Mouse (Mus musculus) forebrain, embryonic 16.5 days (tissue): ENCODE data around the gene Mtap. TPM values are rescaled to one million over a fixed set of nuclear protein-coding genes. Genes with fewer than 3 reads are reported as not detected.

ENCODE experiments used
- ATAC-seq: fragments of 200-750 bp; cut with Nextera tagmentation; 2 replicates; pipeline ENCODE4 v1.8.0; 2017; ENCODE audit warnings: mild to moderate bottlenecking, moderate library complexity
- H3K27ac ChIP-seq: fragments of 300-500 bp; sonication (generic); 2 replicates; pipeline ENCODE4 v1.5.1; 2014; ENCODE audit warnings: low read length, control low read depth
- H3K27me3 ChIP-seq: fragments of 300-500 bp; sonication (generic); replicated peaks from 2 replicates; pipeline ENCODE4 v1.6.1; 2014; ENCODE audit warnings: low read length; ENCODE audit not compliant: control insufficient read depth, insufficient read depth
- H3K36me3 ChIP-seq: fragments of 300-500 bp; sonication (generic); 2 replicates; pipeline ENCODE4 v1.6.1; 2014; ENCODE audit not compliant: control insufficient read depth, insufficient read depth
- H3K4me1 ChIP-seq: fragments of 300-500 bp; sonication (generic); replicated peaks from 2 replicates; pipeline ENCODE4 v1.6.1; 2014; ENCODE audit warnings: low read length; ENCODE audit not compliant: control insufficient read depth, insufficient read depth
- H3K4me2 ChIP-seq: fragments of 300-500 bp; sonication (generic); 2 replicates; pipeline ENCODE4 v1.6.1; 2014; ENCODE audit warnings: mild to moderate bottlenecking, low read length, control low read depth
- H3K4me3 ChIP-seq: fragments of 300-500 bp; sonication (generic); replicated peaks from 2 replicates; pipeline ENCODE4 v1.5.1; 2014; ENCODE audit warnings: mild to moderate bottlenecking, low read length, control low read depth
- H3K9ac ChIP-seq: fragments of 300-500 bp; sonication (generic); replicated peaks from 2 replicates; pipeline ENCODE4 v1.6.1; 2014; ENCODE audit warnings: low read depth, low read length, control low read depth
- H3K9me3 ChIP-seq: fragments of 300-500 bp; sonication (generic); 2 replicates; pipeline ENCODE4 v1.6.1; 2016; ENCODE audit warnings: low read length; ENCODE audit not compliant: control insufficient read depth
- WGBS: fragments of 180-500 bp; shearing (Covaris S2); extraction: QIAGEN DNeasy Blood & Tissue Kit; methylation state at CpG from one replicate; pipeline ENCODE4 v1.1.7; 2014; 5-methylcytosine and 5-hydroxymethylcytosine counted together
- polyA plus RNA-seq: library from polyadenylated mRNA; unstranded; fragments of >200 nt; fragmentation: Nextera tagmentation; extraction: Ambion mirVana; gene quantifications from 2 replicates; pipeline ENCODE4 v1.2.1, GENCODE M21; 2015

Gene Mtap
- polyA plus RNA-seq, 1 experiment from 2014 or later, result 24.8 TPM

DNA sequence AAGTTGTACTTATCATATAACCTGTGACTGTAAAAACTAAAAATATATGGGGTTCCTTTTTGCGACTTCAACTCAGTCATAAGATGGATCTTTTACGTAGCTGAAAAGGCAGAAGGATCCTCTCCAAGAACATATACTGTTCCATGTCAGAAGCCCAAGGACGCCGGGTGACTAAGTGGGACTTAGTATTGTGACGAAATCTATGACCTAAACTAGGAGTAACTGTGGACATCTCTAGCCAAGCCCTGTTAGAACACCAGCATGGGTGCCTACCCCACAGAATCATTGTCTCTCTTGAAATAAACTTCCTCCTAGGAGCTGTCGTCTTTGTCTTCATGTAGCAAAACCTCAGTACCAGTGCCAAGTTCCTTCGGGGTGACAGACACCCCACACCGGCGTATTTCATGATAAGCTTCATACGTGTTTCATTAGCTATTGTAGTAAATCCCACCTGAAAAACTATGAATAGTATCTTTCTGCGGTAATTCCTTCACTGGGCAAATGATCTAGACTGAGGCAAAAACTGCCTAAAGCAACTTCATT is 24.7 kb upstream of the Mtap start:
- no peak overlapping the region for H3K4me3 ChIP-seq
- H3K9ac ChIP-seq, result no peak overlapping the region
- no peak overlapping the region for H3K4me2 ChIP-seq
- no peak for ATAC-seq
- H3K27ac ChIP-seq, result no peak overlapping the region
- no peaks in the 10 kb centered on the region for H3K4me1 ChIP-seq
- no peaks in the 10 kb centered on the region for H3K36me3 ChIP-seq
- 82% methylated on average over 11 of the region's 11 CpGs for WGBS
- no peaks in the 10 kb centered on the region for H3K27me3 ChIP-seq
- no peaks in the 10 kb centered on the region for H3K9me3 ChIP-seq

DNA sequence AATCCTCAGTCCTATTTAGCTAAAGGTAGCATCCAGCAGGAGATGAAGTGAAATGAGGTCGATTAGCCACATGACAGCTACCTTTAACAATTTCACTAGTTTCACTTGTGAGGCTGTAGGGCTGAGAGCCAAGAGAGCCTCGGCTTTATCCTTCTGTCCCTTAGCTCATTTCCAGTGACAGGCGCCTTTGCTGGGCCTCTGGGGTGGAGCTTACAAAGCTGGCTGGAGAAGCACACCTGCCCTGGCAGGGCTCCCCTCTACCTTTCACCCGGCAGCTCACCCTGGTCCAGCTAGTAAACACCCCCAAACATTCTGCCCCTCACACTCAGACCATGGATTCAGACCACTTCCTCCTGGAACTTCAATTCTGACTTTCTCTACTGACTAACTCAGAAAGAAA is 24.1 kb upstream of the Mtap start:
- 33% methylated on average over 4 of the region's 4 CpGs for WGBS
- no peak overlapping the region for H3K4me2 ChIP-seq
- no peak overlapping the region for H3K4me3 ChIP-seq
- H3K36me3 ChIP-seq, result no peaks in the 10 kb centered on the region
- H3K9me3 ChIP-seq, result no peaks in the 10 kb centered on the region
- H3K4me1 ChIP-seq, result no peaks in the 10 kb centered on the region
- no peak for ATAC-seq
- H3K27me3 ChIP-seq, result no peaks in the 10 kb centered on the region
- no peak overlapping the region for H3K27ac ChIP-seq
- no peak overlapping the region for H3K9ac ChIP-seq

DNA sequence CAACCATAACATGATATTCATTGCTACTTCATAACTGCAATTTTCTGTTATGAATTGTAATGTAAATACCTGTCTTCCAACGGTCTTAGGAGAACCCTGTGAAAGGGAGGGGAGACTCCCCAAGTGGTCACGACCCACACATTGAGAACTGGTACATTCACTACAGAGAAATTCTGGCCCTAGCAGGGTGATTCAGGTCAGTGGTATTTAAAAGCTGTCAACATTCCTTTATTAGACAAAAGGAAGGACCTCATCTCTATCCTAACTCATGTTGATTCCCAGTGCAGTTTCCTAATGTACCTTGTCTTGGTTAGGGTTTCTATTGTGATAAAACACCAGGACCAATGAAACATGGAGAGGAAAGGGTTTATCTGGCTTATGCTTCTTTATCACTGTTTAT is 20.9 kb upstream of the Mtap start:
- no peak overlapping the region for H3K4me2 ChIP-seq
- WGBS, result 85% methylated on average over 2 of the region's 2 CpGs
- ATAC-seq, result no peak

DNA sequence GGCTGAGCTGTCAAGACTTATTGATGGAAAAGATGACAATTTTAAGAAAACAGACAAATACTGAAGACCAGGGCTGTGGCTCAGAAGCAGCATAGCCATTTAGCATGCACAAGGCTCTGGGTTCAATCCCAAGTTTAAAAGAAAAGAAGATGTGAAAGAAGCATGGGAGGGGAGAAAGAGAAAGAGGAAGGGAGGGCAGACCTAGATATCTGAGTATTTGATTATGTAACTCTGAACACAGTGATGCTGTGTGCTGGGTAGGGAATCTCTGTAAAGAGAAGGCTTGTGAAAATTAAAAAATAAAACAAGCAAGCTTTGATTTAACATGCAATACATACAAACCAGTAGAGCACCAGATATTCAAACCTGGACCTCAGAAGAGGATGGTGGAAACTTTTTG is 17.0 kb upstream of the Mtap start:
- Histone ChIP-seq H3K9ac (no peak overlapping the region), H3K4me1 (no peaks in the 10 kb centered on the region), H3K27ac (no peak overlapping the region), H3K4me3 (no peak overlapping the region), H3K36me3 (no peaks in the 10 kb centered on the region), H3K4me2 (no peak overlapping the region), H3K27me3 (no peaks in the 10 kb centered on the region), H3K9me3 (no peaks in the 10 kb centered on the region)
- ATAC-seq, result no peak

More for the DNA sequence above, 20.9 kb upstream of the Mtap start:
- Histone ChIP-seq H3K27ac (no peak overlapping the region), H3K9me3 (no peaks in the 10 kb centered on the region), H3K9ac (no peak overlapping the region), H3K4me1 (no peaks in the 10 kb centered on the region), H3K4me3 (no peak overlapping the region), H3K27me3 (no peaks in the 10 kb centered on the region), H3K36me3 (no peaks in the 10 kb centered on the region)

DNA sequence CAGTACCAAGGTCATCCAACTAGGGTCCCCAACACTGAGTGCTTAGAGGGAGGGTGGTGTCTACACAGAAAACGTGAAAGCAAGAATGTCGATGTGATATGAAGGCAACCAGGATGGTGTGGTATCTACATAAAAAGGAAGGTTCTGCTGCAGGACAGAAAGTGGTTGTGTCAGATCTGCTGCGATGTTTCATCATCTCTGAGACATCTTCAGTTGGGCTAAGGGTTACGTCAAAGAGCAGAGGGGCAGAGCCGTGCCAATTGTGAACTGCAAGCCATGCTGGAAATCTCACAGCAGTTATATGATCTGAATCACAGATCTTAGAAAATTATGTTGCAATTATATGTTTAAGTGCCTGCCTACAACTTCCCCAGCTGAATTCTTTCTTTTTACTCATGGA is 16.6 kb upstream of the Mtap start:
- no peaks in the 10 kb centered on the region for H3K9me3 ChIP-seq
- H3K27ac ChIP-seq, result no peak overlapping the region
- no peaks in the 10 kb centered on the region for H3K4me1 ChIP-seq
- no peak for ATAC-seq
- WGBS, result 90% methylated on average over 5 of the region's 5 CpGs
- H3K9ac ChIP-seq, result no peak overlapping the region
- H3K27me3 ChIP-seq, result no peaks in the 10 kb centered on the region
- no peak overlapping the region for H3K4me3 ChIP-seq
- no peak overlapping the region for H3K4me2 ChIP-seq
- H3K36me3 ChIP-seq, result no peaks in the 10 kb centered on the region

DNA sequence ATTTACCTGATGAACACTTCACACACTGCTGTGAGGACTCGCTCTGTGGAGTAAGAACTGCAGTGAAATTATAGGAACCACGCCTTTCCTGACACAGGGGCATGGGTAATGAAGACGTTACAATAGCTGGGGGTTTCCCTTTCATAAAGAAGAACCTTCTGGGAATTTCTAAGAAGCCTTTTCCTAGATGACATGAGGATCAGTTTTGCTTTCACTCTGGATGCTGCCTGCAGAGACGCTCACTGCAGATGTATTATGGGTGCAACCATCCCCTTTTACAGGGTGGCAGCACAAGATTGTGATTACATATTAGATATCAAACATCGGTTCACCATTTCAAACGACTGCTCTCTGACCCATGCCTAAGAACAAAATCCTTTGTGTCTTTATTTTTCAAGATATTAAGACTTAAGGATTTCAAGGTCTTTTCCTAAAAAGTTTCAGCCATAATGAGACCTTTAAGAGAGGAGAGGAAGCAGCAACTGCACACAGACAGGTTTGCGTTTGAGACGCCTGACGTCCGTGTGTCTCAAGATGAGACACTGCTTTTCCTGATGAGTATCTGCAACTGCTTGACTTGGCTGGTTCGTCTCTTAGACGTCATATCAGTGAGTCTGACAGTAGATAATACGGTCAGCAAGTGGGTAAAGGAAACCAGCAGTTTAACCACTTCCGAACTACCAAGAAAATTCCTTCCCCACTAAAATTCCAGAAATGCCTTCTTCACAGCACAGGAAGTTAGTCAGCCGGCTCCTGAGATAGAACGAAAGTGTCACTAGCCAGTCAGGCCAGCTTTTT is 13.3 kb upstream of the Mtap start:
- H3K9me3 ChIP-seq, result no peaks in the 10 kb centered on the region
- H3K4me1 ChIP-seq, result no peaks in the 10 kb centered on the region
- no peak overlapping the region for H3K4me3 ChIP-seq
- no peak overlapping the region for H3K27ac ChIP-seq
- no peak overlapping the region for H3K9ac ChIP-seq
- H3K36me3 ChIP-seq, result no peaks in the 10 kb centered on the region
- ATAC-seq, result no peak
- 82% methylated on average over 16 of the region's 16 CpGs for WGBS
- H3K27me3 ChIP-seq, result no peaks in the 10 kb centered on the region
- H3K4me2 ChIP-seq, result no peak overlapping the region

DNA sequence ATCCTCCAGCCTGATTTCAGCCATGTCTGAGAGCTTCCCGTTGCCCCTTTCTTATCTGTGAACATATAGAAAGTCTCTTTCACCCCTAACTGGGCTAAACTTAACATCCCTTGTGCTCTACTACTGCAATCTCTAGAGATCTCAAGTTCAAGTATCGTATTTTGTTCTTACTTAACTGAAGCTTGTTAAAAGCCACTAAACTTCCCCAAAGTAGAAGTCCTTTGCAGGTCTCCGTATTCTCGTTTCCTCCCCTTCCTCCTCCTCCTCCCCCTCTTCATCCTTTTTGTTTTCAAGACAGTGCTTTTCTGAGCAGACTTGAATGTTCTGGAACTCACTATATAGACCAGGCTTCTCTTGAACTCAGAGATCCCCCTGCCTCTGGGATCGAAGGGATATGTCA is 9.2 kb upstream of the Mtap start:
- no peak overlapping the region for H3K27ac ChIP-seq
- H3K4me3 ChIP-seq, result no peak overlapping the region
- no peak overlapping the region for H3K9ac ChIP-seq
- H3K27me3 ChIP-seq, result no peaks in the 10 kb centered on the region
- no peak for ATAC-seq
- no peaks in the 10 kb centered on the region for H3K9me3 ChIP-seq
- no peaks in the 10 kb centered on the region for H3K4me1 ChIP-seq
- H3K4me2 ChIP-seq, result no peak overlapping the region
- 57% methylated on average over 5 of the region's 5 CpGs for WGBS
- no peaks in the 10 kb centered on the region for H3K36me3 ChIP-seq

DNA sequence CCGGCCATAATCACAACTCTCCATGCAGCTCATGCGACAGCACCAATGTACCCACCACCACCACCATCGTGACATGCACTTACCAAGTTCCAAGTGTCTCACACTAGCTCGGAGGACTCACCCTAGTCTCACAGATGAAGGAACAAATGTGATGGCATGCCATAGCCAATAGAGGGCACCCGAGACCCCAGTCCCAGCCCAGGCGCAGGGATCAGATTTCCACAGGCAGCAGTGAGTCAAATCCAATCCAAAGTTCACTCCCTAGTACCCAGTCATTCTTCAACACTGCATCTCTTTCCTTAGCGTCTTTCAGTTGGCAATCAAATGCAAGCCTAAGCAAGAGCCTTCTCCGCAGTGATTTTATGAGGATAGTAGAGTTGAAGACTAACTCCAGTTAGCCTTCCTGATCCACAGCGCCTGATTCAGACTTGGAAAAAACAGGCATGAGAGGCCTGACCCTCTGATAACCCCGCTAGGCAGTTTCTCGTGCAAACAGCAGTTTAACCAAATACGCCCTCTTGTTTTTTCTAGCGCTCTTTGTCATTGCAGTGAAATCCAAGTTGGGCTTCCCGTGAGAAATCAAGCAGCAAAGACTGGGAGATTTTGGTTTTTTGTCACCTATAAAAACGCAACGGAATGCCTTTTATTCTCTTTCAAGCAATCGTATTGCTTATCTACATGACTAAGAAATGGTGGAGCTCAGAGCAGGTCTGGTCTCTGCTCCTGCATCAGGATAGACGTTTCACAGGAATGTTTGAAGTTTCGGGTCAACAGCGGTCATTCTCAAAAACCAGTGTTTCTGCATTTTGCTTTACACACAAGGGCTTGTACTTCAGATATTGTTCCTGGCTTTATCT is 8.6 kb upstream of the Mtap start:
- H3K9ac ChIP-seq, result no peak overlapping the region
- no peaks in the 10 kb centered on the region for H3K4me1 ChIP-seq
- 35% methylated on average over 20 of the region's 20 CpGs for whole genome bisulfite sequencing
- ATAC-seq, result no peak
- H3K27me3 ChIP-seq, result no peaks in the 10 kb centered on the region
- no peaks in the 10 kb centered on the region for H3K36me3 ChIP-seq
- no peak overlapping the region for H3K4me3 ChIP-seq
- H3K9me3 ChIP-seq, result no peaks in the 10 kb centered on the region
- no peak overlapping the region for H3K4me2 ChIP-seq
- no peak overlapping the region for H3K27ac ChIP-seq

DNA sequence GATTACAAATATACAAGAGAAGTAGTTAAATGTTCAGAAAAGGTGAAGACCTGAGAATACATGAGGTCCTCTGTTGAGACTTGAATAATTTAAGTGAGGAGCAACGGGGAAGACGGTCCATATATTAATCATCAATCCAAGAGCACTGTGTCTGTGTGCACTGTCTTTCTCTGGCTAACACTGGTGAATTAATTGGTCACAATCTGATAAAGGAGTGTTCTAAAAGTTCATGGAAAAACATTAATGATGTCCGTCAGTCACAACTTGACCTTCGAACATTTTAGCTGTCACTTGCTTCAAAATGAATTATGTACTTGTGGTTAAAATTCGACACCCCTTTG is 8.0 kb upstream of the Mtap start:
- H3K4me2 ChIP-seq, result no peak overlapping the region
- 79% methylated on average over 5 of the region's 5 CpGs for WGBS
- H3K27me3 ChIP-seq, result no peaks in the 10 kb centered on the region
- H3K9ac ChIP-seq, result no peak overlapping the region
- no peaks in the 10 kb centered on the region for H3K36me3 ChIP-seq
- no peak overlapping the region for H3K4me3 ChIP-seq
- ATAC-seq, result no peak
- H3K4me1 ChIP-seq, result no peaks in the 10 kb centered on the region
- H3K9me3 ChIP-seq, result no peaks in the 10 kb centered on the region
- no peak overlapping the region for H3K27ac ChIP-seq
